Mouse (Mus musculus) frontal cortex, adult (tissue): Measurements from ENCODE around the gene Trappc11.

ENCODE experiments used
- ATAC-seq: cut with Nextera tagmentation; 2 replicates; pipeline ENCODE4 v1.9.2; 2017; ENCODE audit warnings: mild to moderate bottlenecking, moderate library complexity, mixed read lengths; ENCODE audit not compliant: low TSS enrichment

Trappc11 gene

GRCm38 (mm10) chr8:47533344-47534125, at the start of gene Trappc11, which contains the start of gene Rwdd4a:
Trappc11 (minus strand) TSS chr8:47533470.
Rwdd4a (plus strand) TSS chr8:47533664.
- peak; percentile 100 for ATAC-seq

DNA sequence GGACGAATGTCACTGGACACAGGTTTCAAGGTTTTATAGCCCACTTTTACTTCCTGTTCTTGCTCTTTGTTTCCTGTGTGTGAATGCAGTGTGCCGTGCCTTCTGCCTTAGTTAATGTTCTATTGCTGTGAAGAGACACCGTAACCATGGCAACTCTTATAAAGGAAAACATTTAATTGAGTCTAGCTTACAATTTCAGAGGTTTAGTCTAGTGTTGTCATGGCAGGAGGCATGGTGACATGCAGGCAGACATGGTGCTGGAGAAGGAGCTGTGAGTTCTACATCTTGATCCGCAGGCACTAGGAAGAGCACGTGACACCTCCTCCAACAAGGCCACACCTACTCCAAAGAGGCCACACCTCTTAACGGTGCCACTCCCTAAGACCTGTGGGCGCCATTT, 48.2 kb upstream of the Trappc11 start:
- no peak for ATAC-seq

DNA sequence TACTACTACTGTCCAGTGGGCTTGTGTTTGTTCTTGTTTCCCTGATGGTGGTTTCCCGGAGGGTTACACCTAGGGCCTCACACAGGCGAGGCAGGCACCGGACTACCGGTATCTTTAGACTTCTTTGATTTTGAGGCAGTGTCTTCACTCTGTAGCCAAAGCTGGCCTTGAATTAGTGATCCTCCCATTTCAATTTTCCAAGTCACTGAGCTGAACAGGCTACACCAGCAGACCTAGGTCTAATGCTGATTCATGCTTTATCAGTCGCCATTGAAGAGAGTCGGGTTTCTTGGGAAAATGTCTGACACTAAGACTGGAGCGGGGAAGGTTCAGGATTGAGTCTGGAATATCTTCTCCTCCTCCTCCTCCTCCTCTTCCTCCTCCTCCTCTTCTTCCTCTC, 40.2 kb upstream of the Trappc11 start:
- ATAC-seq = no peak

- ATAC-seq = no peak
These were observed 36.9 kb upstream of the Trappc11 start for GRCm38 (mm10) chr8:47570161-47570560.

- ATAC-seq = peak; percentile 9; the same call in 1 of the 2 replicates
These were observed 34.8 kb upstream of the Trappc11 start for GRCm38 (mm10) chr8:47568098-47568497.

- ATAC-seq = no peak
These were observed 33.3 kb upstream of the Trappc11 start for GRCm38 (mm10) chr8:47566551-47566950.

DNA sequence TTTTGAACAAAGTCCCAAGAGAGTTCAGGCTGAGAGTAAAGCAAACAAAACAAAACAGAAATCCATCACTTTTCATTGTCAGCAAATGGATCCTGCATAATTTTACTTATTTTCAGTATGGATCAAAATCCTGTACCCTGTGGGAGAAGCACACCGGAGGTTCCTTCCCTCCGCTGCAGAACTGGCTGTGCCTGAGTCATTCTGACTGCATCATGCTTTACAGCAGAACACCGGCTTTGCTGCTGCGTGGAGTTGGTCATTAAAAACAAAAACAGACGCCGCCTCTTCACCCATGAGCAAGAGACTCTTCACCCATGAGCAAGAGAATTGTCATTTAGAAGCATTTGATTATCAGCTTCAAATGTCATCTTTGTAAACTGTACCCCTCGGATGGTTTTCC, 27.5 kb upstream of the Trappc11 start:
- ATAC-seq = peak; percentile 91

DNA sequence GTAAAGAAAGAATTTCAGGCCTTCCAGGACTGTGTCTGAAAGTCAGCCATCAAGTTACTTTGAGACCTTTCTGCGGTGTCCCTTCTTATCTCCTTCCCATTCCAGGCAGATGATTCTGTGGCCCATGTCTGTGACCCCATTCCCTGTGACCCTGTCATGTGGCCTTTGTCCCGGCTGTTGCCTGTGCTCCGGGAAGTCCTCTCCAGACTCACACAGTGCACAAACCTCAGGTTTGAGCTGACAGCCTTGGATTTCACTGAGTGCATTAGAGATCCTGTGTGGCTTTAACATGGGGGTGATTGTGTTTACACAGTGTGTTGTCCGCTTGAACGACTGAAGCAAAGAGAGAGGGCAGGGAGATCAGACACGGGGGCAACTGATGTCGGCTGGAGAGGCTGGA, 25.0 kb upstream of the Trappc11 start:
- ATAC-seq = no peak

DNA sequence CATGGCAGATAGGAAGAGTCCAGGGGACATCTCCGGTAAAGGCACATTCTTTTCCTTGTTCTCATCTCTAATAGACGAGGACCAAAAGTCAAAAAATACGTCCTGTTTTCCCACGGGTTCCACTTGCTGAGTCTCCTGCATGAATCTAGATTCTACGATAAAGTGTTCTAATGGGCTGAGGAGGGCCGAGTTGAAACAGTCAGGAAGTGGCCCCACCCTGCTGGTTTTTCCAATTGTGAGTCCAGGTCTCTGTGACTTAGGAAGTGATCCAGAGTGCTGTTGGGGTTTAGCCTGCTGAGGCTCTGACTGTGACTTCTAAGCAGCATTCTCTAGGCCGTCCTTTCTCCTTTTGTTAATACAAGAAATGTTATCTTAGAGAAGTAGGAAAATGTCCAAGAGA, 23.2 kb upstream of the Trappc11 start:
- no peak for ATAC-seq

DNA sequence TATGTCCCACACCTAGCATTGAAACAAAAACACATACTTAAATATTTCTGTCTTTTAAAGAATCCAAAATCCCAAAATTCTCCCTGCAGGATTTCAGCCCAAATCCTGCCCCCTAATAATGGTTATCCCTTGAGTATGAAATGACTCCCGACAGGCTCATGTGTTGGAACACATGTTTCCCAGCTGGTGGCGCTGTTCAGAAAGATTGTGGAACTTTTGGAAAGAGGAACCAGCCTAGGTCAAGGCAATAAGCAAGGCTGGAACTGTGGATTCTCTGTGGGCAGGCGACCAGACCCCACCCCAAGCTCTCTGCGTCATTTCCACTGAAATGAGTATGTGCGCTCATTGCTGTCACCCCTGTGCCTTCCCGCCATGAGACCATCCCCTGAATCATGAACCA, 20.3 kb upstream of the Trappc11 start:
- peak; percentile 47; the same call in 1 of the 2 replicates for ATAC-seq

DNA sequence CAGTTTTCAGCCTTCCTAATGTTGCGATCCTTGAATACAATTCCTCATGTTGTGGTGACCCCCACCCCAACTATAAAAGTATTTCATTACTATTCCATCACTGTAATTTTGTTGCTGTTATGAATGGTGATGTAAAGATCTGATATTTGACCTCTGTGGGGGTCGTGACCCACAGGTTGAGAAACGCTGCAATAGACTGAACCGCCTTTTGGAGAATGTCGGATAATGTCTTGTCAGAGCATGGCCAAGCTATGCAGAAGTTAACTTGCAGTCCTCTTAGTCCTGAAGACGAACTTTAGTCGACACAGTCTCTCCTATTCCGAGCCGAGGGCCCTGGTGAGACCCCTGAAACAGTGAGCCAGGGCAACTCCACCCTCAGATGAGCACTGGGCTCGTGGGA, 13.8 kb upstream of the Trappc11 start:
- no peak for ATAC-seq

DNA sequence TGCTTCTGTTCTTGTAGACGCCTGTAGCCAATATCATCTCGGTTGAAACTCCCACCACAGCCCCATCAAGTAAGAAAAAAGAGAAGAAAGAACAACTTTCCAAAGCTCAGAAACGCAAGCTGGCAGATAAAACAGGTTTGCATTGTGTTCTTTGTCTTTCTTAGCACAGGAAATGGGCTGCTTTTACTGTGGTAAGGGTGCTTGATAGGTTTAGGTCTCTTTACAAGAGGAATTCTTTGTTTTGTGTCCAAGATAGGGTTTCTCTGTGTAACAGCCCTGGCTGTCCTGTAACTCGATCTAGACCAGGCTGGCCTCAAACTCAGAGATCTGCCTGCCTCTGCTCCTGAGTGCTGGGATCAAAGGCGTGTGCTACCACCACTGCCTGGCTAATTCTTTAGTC, 10.8 kb upstream of the Trappc11 start:
- ATAC-seq = no peak

- no peak for ATAC-seq
These were observed 9.5 kb upstream of the Trappc11 start for GRCm38 (mm10) chr8:47542746-47543145.

- no peak for ATAC-seq
These were observed 5.1 kb upstream of the Trappc11 start for GRCm38 (mm10) chr8:47538323-47538722.

GRCm38 (mm10) chr8:47528094-47528493, 5.2 kb downstream of the Trappc11 start:
- ATAC-seq = no peak

DNA sequence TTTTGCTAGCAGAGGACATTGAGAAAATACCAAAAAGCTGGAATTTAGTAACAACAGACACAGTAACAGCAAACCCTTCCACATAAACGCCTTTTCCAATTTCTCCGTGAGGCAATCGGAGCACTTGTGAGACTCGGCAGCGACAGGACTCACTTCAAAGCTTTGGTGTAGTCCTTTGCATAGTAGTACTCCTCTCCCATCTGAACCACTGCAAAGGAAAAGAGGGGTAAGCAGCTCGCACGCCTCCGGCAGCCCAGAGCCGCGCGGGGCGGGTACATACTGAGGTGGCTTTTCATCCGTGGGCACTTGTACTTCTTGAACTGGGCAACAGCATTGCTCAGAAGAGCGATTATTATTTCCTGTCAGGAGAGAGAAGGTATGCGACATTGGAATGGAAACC, 19.7 kb downstream of the Trappc11 start:
- ATAC-seq = no peak

DNA sequence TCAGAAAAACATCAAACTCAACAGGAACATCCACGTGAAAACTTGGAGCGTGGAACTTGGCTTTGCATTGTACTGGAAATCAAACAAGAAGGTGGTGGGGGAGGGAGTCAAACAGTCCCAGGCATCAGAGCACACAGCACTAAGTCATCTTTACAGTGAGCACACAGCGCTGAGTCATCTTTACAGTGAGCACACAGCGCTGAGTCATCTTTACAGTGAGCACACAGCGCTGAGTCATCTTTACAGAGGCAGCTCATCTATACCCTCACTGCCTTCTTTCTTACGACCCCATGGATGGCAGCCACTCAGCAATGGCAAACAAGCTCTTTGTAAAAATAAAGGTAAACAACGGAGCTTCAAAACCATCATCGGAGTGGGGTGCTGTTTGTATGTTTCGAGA, 22.3 kb downstream of the Trappc11 start:
- peak; percentile 67; the same call in 1 of the 2 replicates for ATAC-seq

DNA sequence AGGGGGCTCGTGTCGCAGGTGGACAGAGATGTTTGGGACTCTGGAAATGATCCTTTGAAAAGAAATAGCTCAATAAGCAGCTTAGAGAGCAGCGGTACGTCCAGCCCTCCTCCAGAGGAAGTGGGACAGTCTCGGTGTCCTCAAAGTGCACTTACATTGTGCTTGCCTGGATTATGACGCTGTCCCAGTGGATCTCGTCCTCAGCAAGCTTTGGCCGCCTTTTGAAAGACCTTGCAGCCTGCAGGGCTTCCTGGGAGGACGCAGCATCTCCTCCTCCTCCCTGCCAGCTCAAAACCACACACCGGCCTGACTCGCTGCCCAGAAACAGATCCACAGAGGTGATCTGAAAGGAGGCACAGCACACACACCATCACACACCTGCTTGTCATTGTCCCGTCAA, 27.8 kb downstream of the Trappc11 start:
- no peak for ATAC-seq

DNA sequence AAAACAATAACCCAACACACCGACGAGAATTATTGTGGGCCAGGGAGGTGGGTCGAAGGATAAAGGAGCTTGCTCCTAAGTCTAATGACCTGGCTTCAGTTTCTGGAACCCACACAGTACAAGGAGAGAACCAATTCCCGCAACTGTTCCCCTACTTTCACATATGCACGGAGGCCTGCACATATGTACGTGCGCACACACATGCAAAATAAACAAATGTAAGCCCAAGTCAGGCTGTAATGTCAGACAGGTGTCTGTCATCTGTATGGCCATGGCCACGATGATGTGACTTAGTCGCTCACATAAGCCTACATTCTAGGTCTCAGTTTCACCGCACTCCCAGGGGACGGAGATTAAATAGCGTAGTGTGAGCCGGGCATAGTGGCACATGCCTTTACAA, 30.7 kb downstream of the Trappc11 start:
- no peak for ATAC-seq

- no peak for ATAC-seq
These were observed 31.3 kb downstream of the Trappc11 start for GRCm38 (mm10) chr8:47501994-47502393.

- no peak for ATAC-seq
These were observed 37.8 kb downstream of the Trappc11 start for GRCm38 (mm10) chr8:47495428-47495827.

GRCm38 (mm10) chr8:47494602-47495153, 38.6 kb downstream of the Trappc11 start:
- ATAC-seq = no peak

DNA sequence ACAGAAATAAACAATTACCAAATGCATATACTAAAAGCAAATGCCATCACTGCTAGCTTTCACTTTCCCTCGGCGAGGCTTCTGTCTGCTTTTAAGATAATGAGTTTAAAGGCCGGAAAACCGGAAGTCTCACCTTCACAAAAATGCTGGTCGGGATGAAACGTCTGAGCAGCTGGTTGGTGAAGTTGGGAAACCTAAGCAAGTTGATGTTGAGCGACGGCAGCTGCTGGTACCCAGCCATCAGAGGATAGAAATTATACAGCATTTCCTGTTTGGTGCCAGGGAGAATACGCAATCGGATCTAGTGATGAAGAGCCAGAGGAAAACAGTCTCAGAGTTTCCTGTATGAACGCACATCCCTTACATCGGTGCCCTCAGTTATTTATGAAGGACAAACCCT, 40.2 kb downstream of the Trappc11 start:
- no peak for ATAC-seq

DNA sequence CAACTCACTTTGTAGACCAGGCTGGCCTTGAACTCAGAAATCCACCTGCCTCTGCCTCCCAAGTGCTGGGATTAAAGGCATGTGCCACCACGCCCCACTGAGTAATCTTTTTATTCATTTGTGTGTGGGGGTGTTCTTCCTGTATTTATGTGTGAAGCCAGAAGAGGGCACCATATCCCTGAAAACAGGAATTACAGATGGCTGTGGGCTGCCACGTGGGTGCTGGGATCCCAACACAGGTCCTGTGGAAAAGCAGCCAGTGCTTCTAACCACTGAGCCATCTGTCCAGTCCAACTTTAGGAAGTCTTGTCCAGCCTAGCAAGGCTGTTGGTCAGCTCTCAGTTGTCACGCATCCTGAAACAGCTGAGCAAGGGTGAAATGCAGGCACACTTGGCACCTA, 46.0 kb downstream of the Trappc11 start:
- no peak for ATAC-seq
